Mouse (Mus musculus): ENCODE results near the gene Dnajc3.
"Not testable (repeated sequence)": the region's sequence is repeated elsewhere in the genome, so short reads cannot be mapped to it uniquely, and the experiment has no call there.

Dnajc3 gene

GRCm38 (mm10) chr14:118982429-118983045 is 44.8 kb downstream of the Dnajc3 start:
- DNase-seq (ENCODE audit: low spot score in 2 of 2): not testable (repeated sequence)

- no peak for DNase-seq (ENCODE audit: low spot score in 2 of 2)
Measured at GRCm38 (mm10) chr14:118983396-118983795, 45.6 kb downstream of the Dnajc3 start.

- no peak for DNase-seq (ENCODE audit: low spot score in 2 of 2)
Measured at GRCm38 (mm10) chr14:118984161-118984560, 46.4 kb downstream of the Dnajc3 start.

- DNase-seq (ENCODE audit: low spot score in 2 of 2): peak in 1 of 2 experiments; percentile 59
Measured at GRCm38 (mm10) chr14:118986653-118987522, 49.1 kb downstream of the Dnajc3 start.

- DNase-seq (ENCODE audit: low spot score in 2 of 2): no peak
Measured at GRCm38 (mm10) chr14:118987523-118988496, 50.0 kb downstream of the Dnajc3 start.

- DNase-seq (ENCODE audit: low spot score in 2 of 2): no peak
Measured at GRCm38 (mm10) chr14:118995226-118995925, 57.6 kb downstream of the Dnajc3 start.

GRCm38 (mm10) chr14:119003320-119003719 is 65.5 kb downstream of the Dnajc3 start:
- DNase-seq (ENCODE audit: low spot score in 2 of 2): no peak

- no peak for DNase-seq (ENCODE audit: low spot score in 2 of 2)
Measured at GRCm38 (mm10) chr14:119005834-119006233, 68.1 kb downstream of the Dnajc3 start.

GRCm38 (mm10) chr14:119006441-119007102 is 68.8 kb downstream of the Dnajc3 start:
- DNase-seq (ENCODE audit: low spot score in 2 of 2): no peak

GRCm38 (mm10) chr14:119007103-119007951 is 69.6 kb downstream of the Dnajc3 start:
- peak; percentile 99 for DNase-seq (ENCODE audit: low spot score in 2 of 2)

GRCm38 (mm10) chr14:119008031-119008590 is 70.3 kb downstream of the Dnajc3 start:
- DNase-seq (ENCODE audit: low spot score in 2 of 2): no peak

- no peak for DNase-seq (ENCODE audit: low spot score in 2 of 2)
Measured at GRCm38 (mm10) chr14:119009531-119009930, 71.8 kb downstream of the Dnajc3 start.

- DNase-seq (ENCODE audit: low spot score in 2 of 2): no peak
Measured at GRCm38 (mm10) chr14:119012607-119013431, 75.0 kb downstream of the Dnajc3 start.

GRCm38 (mm10) chr14:119013549-119013948 is 75.8 kb downstream of the Dnajc3 start:
- no peak for DNase-seq (ENCODE audit: low spot score in 2 of 2)

GRCm38 (mm10) chr14:119025889-119026288 is 88.1 kb downstream of the Dnajc3 start:
- DNase-seq (ENCODE audit: low spot score in 2 of 2): no peak

- peak; percentile 23 to 39 for DNase-seq (ENCODE audit: low spot score in 2 of 2)
Measured at GRCm38 (mm10) chr14:119027130-119027529, 89.4 kb downstream of the Dnajc3 start.

GRCm38 (mm10) chr14:119027675-119028253 is 90.0 kb downstream of the Dnajc3 start:
- no peak for DNase-seq (ENCODE audit: low spot score in 2 of 2)

All from heart, adult 9 months (tissue).